Mouse (Mus musculus) embryonic facial prominence, embryonic 11.5 days (tissue): ENCODE measurements around the gene Gm44596. TPM values are rescaled to one million over a fixed set of nuclear protein-coding genes. Genes with fewer than 3 reads are reported as not detected.

Source experiments
- ATAC-seq: fragments of 200-750 bp; cut with Nextera tagmentation; replicated peaks from 2 replicates; pipeline ENCODE4 v1.8.0; 2017; ENCODE audit warnings: low read depth; ENCODE audit not compliant: insufficient number of reproducible peaks, low FRiP score, low TSS enrichment
- DNase-seq: peaks from one replicate; pipeline ENCODE4 v3.0.0-alpha.2; 2015; ENCODE audit warnings: low spot score
- H3K27ac ChIP-seq: fragments of 300-500 bp; sonication (generic); replicated peaks from 2 replicates; pipeline ENCODE4 v1.5.1; 2014; ENCODE audit warnings: mild to moderate bottlenecking, low read depth, low read length, control low read depth
- H3K27me3 ChIP-seq: fragments of 300-500 bp; sonication (generic); 2 replicates; pipeline ENCODE4 v1.6.1; 2014; ENCODE audit warnings: mild to moderate bottlenecking, low read length, moderate library complexity, mixed read lengths; ENCODE audit not compliant: control insufficient read depth, insufficient read depth
- H3K36me3 ChIP-seq: fragments of 300-500 bp; sonication (generic); replicated peaks from 2 replicates; pipeline ENCODE4 v1.6.1; 2014; ENCODE audit warnings: low read depth, mild to moderate bottlenecking, low read length, moderate library complexity, mixed read lengths; ENCODE audit not compliant: control insufficient read depth, insufficient read depth
- H3K4me1 ChIP-seq: fragments of 300-500 bp; sonication (generic); 2 replicates; pipeline ENCODE4 v1.6.1; 2014; ENCODE audit warnings: low read length, mixed read lengths; ENCODE audit not compliant: control insufficient read depth, insufficient read depth
- H3K4me2 ChIP-seq: fragments of 300-500 bp; sonication (generic); 2 replicates; pipeline ENCODE4 v1.6.1; 2014; ENCODE audit warnings: low read depth, mild to moderate bottlenecking, control low read depth, low read length, moderate library complexity
- H3K4me3 ChIP-seq: fragments of 300-500 bp; sonication (generic); 2 replicates; pipeline ENCODE4 v1.5.1; 2014; ENCODE audit warnings: low read depth, low read length, control low read depth
- H3K9ac ChIP-seq: fragments of 300-500 bp; sonication (generic); replicated peaks from 2 replicates; pipeline ENCODE4 v1.6.1; 2014; ENCODE audit warnings: mild to moderate bottlenecking, control low read depth, low read length
- H3K9me3 ChIP-seq: fragments of 300-500 bp; sonication (generic); replicated peaks from 2 replicates; pipeline ENCODE4 v1.6.1; 2016; ENCODE audit warnings: mild to moderate bottlenecking, low read length, inconsistent platforms, mixed read lengths; ENCODE audit not compliant: control insufficient read depth
- WGBS: fragments of 180-500 bp; shearing (Covaris S2); extraction: QIAGEN DNeasy Blood & Tissue Kit; methylation state at CpG from one replicate; pipeline ENCODE4 v1.1.7; 2014; 5-methylcytosine and 5-hydroxymethylcytosine counted together
- polyA plus RNA-seq: library from polyadenylated mRNA; unstranded; fragments of >200 nt; fragmentation: Nextera tagmentation; extraction: Ambion mirVana; gene quantifications from 2 replicates; pipeline ENCODE4 v1.2.1, GENCODE M21; 2014

Gene Gm44596
- polyA plus RNA-seq, 1 experiment from 2014 or later = not detected

DNA sequence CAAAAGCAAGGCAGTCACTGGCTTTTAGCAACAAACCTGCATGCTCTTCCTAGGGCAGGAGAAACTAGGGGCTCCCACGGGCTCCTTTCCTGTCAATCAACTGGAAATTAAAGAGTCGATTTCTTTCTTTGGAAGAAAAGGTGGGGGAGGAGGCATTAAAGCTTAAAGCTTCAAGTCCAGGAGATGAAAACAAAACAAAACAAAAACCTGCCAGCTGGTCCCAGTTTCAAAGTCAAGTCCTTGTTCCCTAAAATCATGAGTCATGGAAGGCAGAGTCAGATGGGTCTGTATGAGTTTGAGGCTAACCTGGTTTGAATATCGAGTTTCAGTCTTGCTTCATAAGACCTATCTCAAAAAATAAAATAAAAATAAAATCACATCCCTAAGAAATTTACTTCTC, 21.2 kb upstream of the Gm44596 start:
- Histone ChIP-seq H3K36me3 (peaks cover 2% of the 10 kb centered on the region), H3K9ac (no peak overlapping the region), H3K27ac (no peak overlapping the region), H3K4me2 (no peak overlapping the region), H3K4me3 (no peak overlapping the region), H3K4me1 (no peaks in the 10 kb centered on the region), H3K9me3 (no peaks in the 10 kb centered on the region), H3K27me3 (no peaks in the 10 kb centered on the region)
- WGBS = 39% methylated on average over 3 of the region's 3 CpGs
- ATAC-seq (no peak), DNase-seq (no peak)

DNA sequence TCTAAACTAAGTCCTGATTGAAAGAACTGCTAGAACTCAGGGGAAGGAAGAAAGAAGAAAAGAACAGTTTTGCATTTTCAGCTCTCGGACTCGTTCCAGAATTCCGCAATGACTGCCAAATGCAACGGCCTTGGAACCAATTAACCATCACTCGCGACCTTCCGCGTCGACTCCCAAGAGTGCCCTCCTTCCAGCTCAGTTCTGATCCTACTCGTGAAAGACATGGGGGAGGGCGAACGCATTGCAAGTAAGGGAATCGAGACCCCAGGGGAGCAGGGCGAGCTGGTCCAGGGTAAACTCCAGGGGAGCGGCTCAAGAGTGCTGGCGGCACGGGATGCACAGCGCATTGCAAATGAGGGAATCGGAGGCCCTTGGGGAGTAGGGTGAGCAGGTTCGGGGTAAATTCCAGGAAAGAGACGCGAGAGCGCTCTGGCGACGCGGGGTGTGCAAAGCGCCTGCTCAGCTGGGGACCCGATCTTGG, 20.1 kb upstream of the Gm44596 start:
- peaks cover 2% of the 10 kb centered on the region for H3K36me3 ChIP-seq
- DNase-seq = no peak

DNA sequence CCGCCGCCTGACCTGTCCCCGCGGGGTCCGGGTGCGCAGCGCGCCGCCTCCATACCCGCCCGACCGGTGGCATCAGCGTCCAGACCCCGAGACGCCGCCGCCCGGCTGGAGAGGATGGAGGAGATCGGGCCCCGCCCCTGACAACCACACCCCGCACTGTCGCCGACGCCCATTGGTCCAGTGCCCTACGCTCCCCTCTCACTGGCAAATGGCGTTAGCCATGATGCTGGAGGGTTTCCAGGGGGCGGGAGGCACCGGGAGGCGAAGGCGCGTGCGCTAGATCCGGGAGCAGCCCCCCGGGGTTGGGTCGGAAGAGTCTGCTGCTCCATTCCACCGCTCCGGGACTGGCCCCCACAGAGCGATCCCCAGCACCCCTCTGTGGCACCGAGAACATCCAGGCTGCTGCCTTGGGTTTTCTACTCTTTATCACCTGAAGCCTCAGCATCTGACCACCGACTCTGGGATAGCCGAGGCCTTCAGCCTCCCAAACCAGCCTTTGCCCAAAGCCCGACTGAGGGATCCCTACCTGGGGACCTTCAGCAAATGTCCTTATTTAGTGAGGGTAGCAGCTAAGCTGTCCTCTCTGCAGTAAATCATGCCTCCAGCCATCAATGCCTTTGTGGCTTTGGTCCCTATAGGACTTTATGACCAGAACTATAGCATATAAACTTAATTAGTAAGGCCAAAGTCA, 19.4 kb upstream of the Gm44596 start, which contains the start of gene Tulp3:
TSS of gene Tulp3 (minus strand) at position 126 of the 691 bp plus-strand sequence.
- H3K36me3 ChIP-seq = peaks cover 2% of the 10 kb centered on the region
- H3K4me2 ChIP-seq = peak within 1 kb of the TSS; percentile 82
- no peaks in the 10 kb centered on the region for H3K9me3 ChIP-seq
- H3K27ac ChIP-seq = peak within 1 kb of the TSS; percentile 77
- H3K4me1 ChIP-seq = no peaks in the 10 kb centered on the region
- DNase-seq = peak; percentile 97
- peak; percentile 99 for ATAC-seq
- H3K9ac ChIP-seq = peak within 1 kb of the TSS; percentile 78
- under 1% methylated on average over 40 of the region's 42 CpGs for WGBS
- no peaks in the 10 kb centered on the region for H3K27me3 ChIP-seq
- H3K4me3 ChIP-seq = peak within 1 kb of the TSS; percentile 84

More for the DNA sequence above, 20.1 kb upstream of the Gm44596 start:
- H3K27ac ChIP-seq = peak overlapping the region; percentile 77
- H3K27me3 ChIP-seq = no peaks in the 10 kb centered on the region
- H3K9me3 ChIP-seq = no peaks in the 10 kb centered on the region
- ATAC-seq = peak; percentile 71
- H3K9ac ChIP-seq = peak overlapping the region; percentile 78
- H3K4me2 ChIP-seq = peak overlapping the region; percentile 76
- no peaks in the 10 kb centered on the region for H3K4me1 ChIP-seq
- under 1% methylated on average over 28 of the region's 28 CpGs for WGBS
- H3K4me3 ChIP-seq = peak overlapping the region; percentile 84

DNA sequence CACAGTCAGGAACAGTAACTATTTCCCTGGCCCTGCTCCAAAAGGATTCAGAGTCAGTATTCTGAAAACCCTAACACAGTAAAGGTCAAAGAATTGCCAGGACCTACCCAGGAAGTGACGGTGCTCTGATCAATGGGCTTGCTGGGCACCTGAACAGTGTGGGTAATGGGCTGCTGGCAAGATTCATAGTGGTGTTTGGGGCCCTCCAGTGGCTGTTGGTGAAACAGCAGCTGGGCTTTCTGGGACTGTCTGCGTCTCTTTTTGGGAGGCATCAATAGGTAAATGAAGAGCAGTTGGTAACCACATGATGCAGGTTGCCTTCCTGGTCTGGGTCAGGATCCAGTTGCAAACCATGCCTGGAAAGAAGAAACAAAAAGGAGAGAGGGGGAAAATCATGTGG, 16.3 kb upstream of the Gm44596 start:
- no peak overlapping the region for H3K27ac ChIP-seq
- H3K27me3 ChIP-seq = no peaks in the 10 kb centered on the region
- ATAC-seq (no peak), DNase-seq (peak; percentile 75)
- WGBS = 22% methylated on average over 2 of the region's 2 CpGs
- H3K36me3 ChIP-seq = peaks cover 2% of the 10 kb centered on the region
- no peak overlapping the region for H3K4me2 ChIP-seq
- H3K9ac ChIP-seq = no peak overlapping the region; the same call in 1 of the 2 replicates
- H3K4me1 ChIP-seq = no peaks in the 10 kb centered on the region
- H3K4me3 ChIP-seq = no peak overlapping the region
- no peaks in the 10 kb centered on the region for H3K9me3 ChIP-seq

DNA sequence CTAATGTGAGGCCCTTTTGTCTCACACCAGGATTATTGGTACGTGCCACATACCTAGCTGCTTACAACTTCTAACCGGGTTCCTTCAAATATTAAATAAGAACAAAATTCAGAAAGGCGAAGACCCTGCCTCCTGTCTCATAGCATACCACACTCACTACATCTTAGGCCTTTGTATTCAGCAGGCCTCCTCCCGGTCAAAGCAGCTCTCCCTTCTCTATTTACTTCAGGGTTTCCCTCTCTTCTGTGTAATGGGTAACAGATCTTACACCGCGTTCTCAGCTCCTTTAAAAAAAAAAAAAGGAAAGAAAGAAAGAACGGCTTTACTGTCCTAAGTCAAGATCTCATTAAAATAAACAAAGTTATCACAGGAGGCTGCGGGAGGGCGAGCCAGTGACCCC, 13.4 kb upstream of the Gm44596 start:
- H3K36me3 ChIP-seq = peaks cover 8% of the 10 kb centered on the region
- H3K27ac ChIP-seq = peak overlapping the region; percentile 96
- H3K4me2 ChIP-seq = peak overlapping the region; percentile 79
- ATAC-seq (no peak), DNase-seq (no peak)
- H3K4me3 ChIP-seq = peak overlapping the region; percentile 95
- H3K27me3 ChIP-seq = no peaks in the 10 kb centered on the region
- H3K4me1 ChIP-seq = no peaks in the 10 kb centered on the region; the same call in 1 of the 2 replicates
- no peaks in the 10 kb centered on the region for H3K9me3 ChIP-seq
- peak overlapping the region; percentile 95 for H3K9ac ChIP-seq
- WGBS = 18% methylated on average over 8 of the region's 9 CpGs

DNA sequence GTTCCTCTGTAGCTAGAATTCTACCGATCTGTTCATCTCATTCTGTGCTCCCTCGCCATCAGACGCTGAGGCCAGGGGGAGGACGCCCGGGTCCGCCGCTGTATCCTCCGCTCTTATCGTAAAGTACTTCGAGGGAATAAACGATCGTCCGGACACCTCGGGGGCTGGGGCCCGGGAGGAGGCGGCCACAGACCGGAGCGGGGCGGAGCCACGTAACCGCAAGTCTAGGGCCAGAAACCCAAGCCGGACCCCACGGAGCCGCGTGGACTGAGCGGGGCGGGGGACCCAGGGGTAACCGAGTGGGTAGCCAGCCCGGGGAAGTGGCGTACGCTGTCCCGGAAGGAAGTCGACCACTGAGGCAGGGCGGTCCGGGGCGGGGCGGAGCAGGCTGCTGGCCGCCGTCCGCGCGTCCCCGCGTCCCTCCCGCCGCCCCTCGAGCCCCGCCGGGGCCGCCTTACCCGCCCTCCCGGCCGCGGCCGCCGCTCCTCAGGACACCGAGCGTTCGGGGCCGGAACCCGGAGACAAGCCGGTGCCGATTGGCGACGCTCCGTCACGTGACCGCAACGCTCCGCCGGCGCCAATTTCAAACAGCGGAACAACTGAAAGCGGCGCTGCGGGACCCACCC, 12.8 kb upstream of the Gm44596 start, which contains the start of the genes Rhno1 and Foxm1:
TSS of gene Rhno1 (minus strand) at position 531 of the 626 bp plus-strand sequence.
TSS of gene Foxm1 (plus strand) at position 587 of the 626 bp plus-strand sequence.
- peak within 1 kb of the TSS; percentile 79 for H3K4me2 ChIP-seq
- H3K9ac ChIP-seq = peak within 1 kb of the TSS; percentile 95
- DNase-seq (peak; percentile 92), ATAC-seq (peak; percentile 86)
- peak within 1 kb of the TSS; percentile 95 for H3K4me3 ChIP-seq
- H3K36me3 ChIP-seq = peaks cover 11% of the 10 kb centered on the region
- H3K27me3 ChIP-seq = no peaks in the 10 kb centered on the region
- peak within 1 kb of the TSS; percentile 96 for H3K27ac ChIP-seq
- WGBS = under 1% methylated on average over 40 of the region's 76 CpGs
- no peaks in the 10 kb centered on the region; the same call in 1 of the 2 replicates for H3K4me1 ChIP-seq
- no peaks in the 10 kb centered on the region for H3K9me3 ChIP-seq

DNA sequence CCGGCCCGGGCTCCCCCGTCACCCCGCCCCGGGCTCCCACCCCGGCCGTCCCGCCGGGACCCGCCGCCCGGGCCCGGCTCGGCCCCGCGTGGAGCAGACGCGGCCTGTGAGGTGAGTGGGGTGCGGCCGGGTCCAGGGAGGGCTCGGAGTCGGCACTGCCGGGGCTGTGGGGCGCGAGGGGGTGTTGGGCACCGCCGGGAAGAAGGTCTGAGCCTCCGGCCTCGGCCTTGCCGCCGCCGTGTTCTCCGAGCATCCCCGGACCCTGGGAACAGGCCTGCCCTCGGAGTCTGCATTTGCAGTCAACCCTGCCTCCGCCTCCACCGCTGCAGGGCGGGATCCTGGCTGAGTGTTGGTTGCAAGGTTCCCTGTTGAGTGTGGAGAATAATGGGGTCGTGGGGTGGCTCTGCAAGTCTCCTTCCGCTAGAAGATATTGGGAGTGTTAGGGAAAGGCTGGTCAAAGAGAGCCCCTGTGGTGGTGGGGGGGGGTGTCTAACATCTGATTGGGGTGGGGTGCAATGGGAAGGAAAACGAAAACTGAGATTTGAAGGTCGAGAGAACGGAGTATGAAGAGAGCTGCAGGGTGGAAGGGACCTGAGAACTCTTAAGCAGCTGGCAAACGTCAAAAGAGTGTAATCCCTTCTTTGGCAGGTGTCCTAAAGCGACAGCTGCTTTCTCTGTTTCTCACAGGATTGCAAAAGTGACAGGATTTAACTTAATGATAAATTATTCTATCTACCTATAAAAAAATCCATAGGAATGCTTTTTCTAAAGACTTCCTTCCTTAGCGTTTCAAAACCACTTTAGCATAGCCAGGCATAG, 12.1 kb upstream of the Gm44596 start:
- peaks cover 9% of the 10 kb centered on the region for H3K36me3 ChIP-seq
- H3K9me3 ChIP-seq = no peaks in the 10 kb centered on the region
- H3K27me3 ChIP-seq = no peaks in the 10 kb centered on the region
- 2% methylated on average over 33 of the region's 46 CpGs for WGBS
- H3K9ac ChIP-seq = peak overlapping the region; percentile 95
- no peaks in the 10 kb centered on the region; the same call in 1 of the 2 replicates for H3K4me1 ChIP-seq
- peak; percentile 60 for ATAC-seq
- H3K4me3 ChIP-seq = peak overlapping the region; percentile 95
- DNase-seq = peak; percentile 58
- H3K4me2 ChIP-seq = peak overlapping the region; percentile 79
- peak overlapping the region; percentile 96 for H3K27ac ChIP-seq
